Mouse (Mus musculus) forebrain, embryonic 15.5 days (tissue): ENCODE results near the gene Papola. TPM values are rescaled to one million over a fixed set of nuclear protein-coding genes. Genes with fewer than 3 reads are reported as not detected.
"Not testable (repeated sequence)": the region's sequence is repeated elsewhere in the genome, so short reads cannot be mapped to it uniquely, and the experiment has no call there.

Experiments used
- ATAC-seq: fragments of 200-750 bp; cut with Nextera tagmentation; replicated peaks from 2 replicates; pipeline ENCODE4 v1.8.0; 2017; ENCODE audit warnings: mild to moderate bottlenecking, moderate TSS enrichment, moderate library complexity
- H3K27ac ChIP-seq: fragments of 300-500 bp; sonication (generic); replicated peaks from 2 replicates; pipeline ENCODE4 v1.5.1; 2015; ENCODE audit warnings: mild to moderate bottlenecking, inconsistent platforms
- H3K27me3 ChIP-seq: fragments of 300-500 bp; sonication (generic); 2 replicates; pipeline ENCODE4 v1.6.1; 2015; ENCODE audit warnings: inconsistent platforms
- H3K36me3 ChIP-seq: fragments of 300-500 bp; sonication (generic); 2 replicates; pipeline ENCODE4 v1.6.1; 2015; ENCODE audit warnings: mild to moderate bottlenecking, inconsistent platforms
- H3K4me1 ChIP-seq: fragments of 300-500 bp; sonication (generic); 2 replicates; pipeline ENCODE4 v1.6.1; 2015; ENCODE audit warnings: inconsistent platforms
- H3K4me2 ChIP-seq: fragments of 300-500 bp; sonication (generic); replicated peaks from 2 replicates; pipeline ENCODE4 v1.6.1; 2015; ENCODE audit warnings: mild to moderate bottlenecking, inconsistent platforms
- H3K4me3 ChIP-seq: fragments of 300-500 bp; sonication (generic); 2 replicates; pipeline ENCODE4 v1.5.1; 2015; ENCODE audit warnings: mild to moderate bottlenecking, inconsistent platforms
- H3K9ac ChIP-seq: fragments of 300-500 bp; sonication (generic); replicated peaks from 2 replicates; pipeline ENCODE4 v1.6.1; 2015; ENCODE audit warnings: mild to moderate bottlenecking, inconsistent platforms
- H3K9me3 ChIP-seq: fragments of 300-500 bp; sonication (generic); 2 replicates; pipeline ENCODE4 v1.6.1; 2016; ENCODE audit warnings: inconsistent platforms
- WGBS: fragments of 180-500 bp; shearing (Covaris S2); methylation state at CpG from one replicate; pipeline ENCODE4 v1.1.7; 2015; ENCODE audit warnings: mixed read lengths; 5-methylcytosine and 5-hydroxymethylcytosine counted together
- polyA plus RNA-seq: library from polyadenylated mRNA; unstranded; fragments of >200 nt; fragmentation: Nextera tagmentation; extraction: Ambion mirVana; gene quantifications from 2 replicates; pipeline ENCODE4 v1.2.1, GENCODE M21; 2015

Papola gene
- polyA plus RNA-seq, 1 experiment from 2014 or later = 211 TPM

DNA sequence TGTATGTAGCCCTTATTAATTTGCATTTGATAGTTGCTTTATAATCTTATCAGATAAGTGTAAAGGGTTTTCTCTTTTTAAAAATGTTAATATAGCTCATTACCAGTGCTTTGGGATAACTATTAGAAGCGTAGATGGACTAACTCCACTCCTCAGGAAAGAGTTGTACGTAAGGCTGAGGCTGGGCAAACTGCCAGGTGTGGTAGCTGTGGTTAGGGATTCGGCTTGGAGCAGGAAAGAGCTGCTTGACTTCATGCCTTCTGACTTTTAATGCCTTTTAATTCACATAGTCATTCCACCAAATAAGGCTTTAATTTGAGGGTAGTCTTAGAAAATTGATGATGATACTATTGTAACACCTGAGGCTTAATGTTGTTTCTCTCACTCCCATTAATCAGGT lies 24.5 kb downstream of the Papola start:
- Histone ChIP-seq H3K36me3 (peaks cover 64% of the 10 kb centered on the region), H3K4me1 (no peaks in the 10 kb centered on the region), H3K4me3 (no peak overlapping the region), H3K9ac (no peak overlapping the region), H3K27me3 (no peaks in the 10 kb centered on the region), H3K9me3 (no peaks in the 10 kb centered on the region), H3K4me2 (no peak overlapping the region), H3K27ac (no peak overlapping the region)
- no peak for ATAC-seq
- WGBS = 51% methylated on average over 3 of the region's 3 CpGs

DNA sequence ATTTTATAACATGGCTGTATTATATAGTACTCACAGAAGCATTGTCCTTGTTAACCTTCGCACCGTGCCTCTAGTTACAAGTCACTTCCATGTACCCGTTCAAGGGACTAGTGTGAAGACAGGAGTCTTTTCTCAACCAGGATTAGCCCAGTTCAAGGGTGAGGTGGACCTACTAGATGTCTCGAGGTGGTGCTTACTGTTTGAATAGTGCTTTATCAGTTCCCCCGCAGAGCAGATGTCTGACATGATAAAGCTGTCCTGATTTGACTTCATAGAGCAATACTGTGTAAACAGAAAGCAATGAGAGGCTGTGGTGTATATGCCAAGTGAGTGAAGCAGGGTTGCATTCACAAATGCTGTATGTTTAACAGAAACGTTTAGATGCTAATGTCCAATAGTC lies 26.1 kb downstream of the Papola start:
- Histone ChIP-seq H3K9ac (no peak overlapping the region), H3K4me1 (no peaks in the 10 kb centered on the region), H3K9me3 (no peaks in the 10 kb centered on the region), H3K4me3 (no peak overlapping the region), H3K27ac (no peak overlapping the region), H3K36me3 (peaks cover 63% of the 10 kb centered on the region), H3K4me2 (no peak overlapping the region), H3K27me3 (no peaks in the 10 kb centered on the region)
- 89% methylated on average over 6 of the region's 6 CpGs for WGBS
- no peak for ATAC-seq

DNA sequence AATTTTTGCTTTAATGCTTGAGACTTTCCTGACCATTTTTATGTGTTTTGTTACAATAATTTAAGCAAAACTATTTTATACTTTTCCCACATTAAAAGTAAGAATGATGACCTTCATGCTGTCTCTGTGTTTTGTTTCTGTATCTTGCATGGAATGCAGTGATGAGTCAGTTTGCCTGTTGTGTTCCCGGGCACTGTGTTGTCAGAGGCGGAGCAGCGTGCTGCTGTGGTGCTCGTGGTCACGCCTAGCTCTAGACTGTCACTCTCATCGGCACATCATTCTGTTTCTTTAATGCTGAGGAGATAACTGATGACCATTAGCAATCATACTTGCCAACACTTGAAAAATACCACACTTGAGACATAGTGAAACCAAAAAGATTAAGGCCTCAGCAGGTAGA lies 29.5 kb downstream of the Papola start:
- Histone ChIP-seq H3K4me1 (no peaks in the 10 kb centered on the region), H3K4me2 (no peak overlapping the region), H3K9ac (no peak overlapping the region), H3K27me3 (no peaks in the 10 kb centered on the region), H3K36me3 (peaks cover 55% of the 10 kb centered on the region), H3K9me3 (no peaks in the 10 kb centered on the region), H3K4me3 (no peak overlapping the region), H3K27ac (no peak overlapping the region)
- ATAC-seq = no peak
- 93% methylated on average over 6 of the region's 6 CpGs for WGBS

DNA sequence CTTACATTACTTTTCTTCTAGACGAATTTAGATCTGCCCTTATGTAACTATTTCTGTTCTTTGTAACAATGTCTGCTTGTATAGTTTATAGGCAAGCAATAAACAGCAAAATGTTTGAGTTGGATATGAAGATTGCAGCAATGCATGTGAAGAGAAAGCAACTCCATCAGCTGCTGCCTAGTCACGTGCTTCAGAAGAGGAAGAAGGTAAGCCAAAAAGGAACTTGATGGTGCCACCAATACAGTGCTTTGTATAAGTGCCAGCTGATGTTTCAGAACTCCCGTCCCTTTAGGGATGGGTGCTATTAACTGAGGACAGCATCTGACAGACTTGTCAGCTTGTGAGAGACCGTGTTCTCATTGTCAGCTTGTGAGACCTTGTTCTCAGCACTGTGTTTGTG lies 39.0 kb downstream of the Papola start:
- H3K4me3 ChIP-seq = no peak overlapping the region
- ATAC-seq = no peak
- no peak overlapping the region for H3K27ac ChIP-seq
- H3K36me3 ChIP-seq = peaks cover 82% of the 10 kb centered on the region
- no peak overlapping the region for H3K4me2 ChIP-seq
- H3K9me3 ChIP-seq = no peaks in the 10 kb centered on the region
- 87% methylated on average over 4 of the region's 4 CpGs for WGBS
- H3K27me3 ChIP-seq = no peaks in the 10 kb centered on the region
- no peak overlapping the region for H3K9ac ChIP-seq
- no peaks in the 10 kb centered on the region for H3K4me1 ChIP-seq

DNA sequence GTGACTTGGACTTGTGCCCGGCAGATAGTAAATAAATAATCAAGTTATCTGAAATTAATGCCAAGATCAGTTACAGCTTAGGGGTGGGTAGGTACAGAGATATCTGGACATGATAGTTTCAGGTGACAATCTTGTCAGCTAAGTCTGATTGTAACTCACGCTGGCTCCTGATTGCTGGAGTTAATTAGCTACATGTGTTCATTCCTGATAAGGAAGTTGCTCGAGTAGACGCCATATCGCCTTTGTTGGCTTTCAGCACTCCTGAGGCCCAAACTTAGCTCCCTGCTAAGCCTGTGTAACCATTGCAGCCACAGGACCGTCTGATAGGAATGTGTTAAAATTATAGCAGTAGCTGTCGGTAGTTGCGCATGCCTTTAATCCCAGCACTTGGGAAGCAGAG lies 40.2 kb downstream of the Papola start:
- Histone ChIP-seq H3K4me3 (no peak overlapping the region), H3K9ac (no peak overlapping the region), H3K4me1 (no peaks in the 10 kb centered on the region), H3K27ac (no peak overlapping the region), H3K27me3 (no peaks in the 10 kb centered on the region), H3K9me3 (no peaks in the 10 kb centered on the region), H3K4me2 (no peak overlapping the region), H3K36me3 (peaks cover 85% of the 10 kb centered on the region)
- no peak for ATAC-seq
- 92% methylated on average over 8 of the region's 8 CpGs for WGBS

DNA sequence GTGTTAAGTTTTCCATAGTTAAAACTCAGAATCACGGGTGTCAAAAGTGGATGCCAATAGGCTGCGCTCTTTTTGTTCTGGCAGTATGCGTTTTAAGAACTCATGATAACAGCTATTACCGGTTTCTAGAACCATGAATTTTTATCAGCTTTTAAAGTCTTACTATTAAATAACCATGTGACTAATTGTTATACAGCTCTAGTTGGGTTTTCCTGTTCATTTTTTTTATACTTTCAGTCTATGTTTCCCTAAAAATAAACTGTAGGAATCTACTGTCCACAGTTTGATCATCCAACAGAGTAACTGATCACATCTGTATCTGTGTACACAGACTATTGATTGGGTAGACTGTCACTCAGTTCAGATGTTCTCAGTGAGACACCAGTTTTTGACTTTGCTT lies 40.8 kb downstream of the Papola start:
- no peaks in the 10 kb centered on the region for H3K27me3 ChIP-seq
- no peak overlapping the region for H3K4me2 ChIP-seq
- no peak overlapping the region for H3K27ac ChIP-seq
- no peaks in the 10 kb centered on the region for H3K4me1 ChIP-seq
- 92% methylated on average over 4 of the region's 4 CpGs for WGBS
- no peaks in the 10 kb centered on the region for H3K9me3 ChIP-seq
- no peak overlapping the region for H3K4me3 ChIP-seq
- no peak for ATAC-seq
- peaks cover 83% of the 10 kb centered on the region for H3K36me3 ChIP-seq
- no peak overlapping the region for H3K9ac ChIP-seq

DNA sequence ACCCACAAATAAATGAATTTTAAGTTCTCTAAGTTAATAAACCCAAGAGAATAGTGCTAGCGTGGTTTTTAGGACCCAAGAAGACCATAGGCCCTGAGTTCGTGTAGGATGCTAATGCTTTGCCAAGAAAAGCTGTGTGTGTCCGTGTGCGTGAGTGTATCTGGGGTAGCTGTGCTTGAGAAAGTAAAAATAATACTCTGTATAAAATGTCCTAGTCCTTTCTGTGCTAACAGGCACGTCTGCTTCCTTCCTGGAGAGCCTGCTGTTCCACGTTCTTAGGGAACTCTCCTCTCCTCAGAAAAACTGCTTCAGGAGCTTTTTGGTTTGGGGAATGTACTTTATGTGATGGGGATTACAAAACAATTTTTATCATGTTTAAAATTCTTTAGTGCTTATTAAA lies 48.0 kb downstream of the Papola start:
- Histone ChIP-seq H3K27ac (no peak overlapping the region), H3K4me2 (no peak overlapping the region), H3K4me3 (no peak overlapping the region), H3K9ac (no peak overlapping the region), H3K36me3 (peaks cover 57% of the 10 kb centered on the region), H3K9me3 (no peaks in the 10 kb centered on the region), H3K4me1 (0 out of 2 replicates have a peak, but pooled peaks cover 6% of the 10 kb centered on the region), H3K27me3 (no peaks in the 10 kb centered on the region)
- WGBS = 84% methylated on average over 6 of the region's 6 CpGs
- ATAC-seq = no peak

DNA sequence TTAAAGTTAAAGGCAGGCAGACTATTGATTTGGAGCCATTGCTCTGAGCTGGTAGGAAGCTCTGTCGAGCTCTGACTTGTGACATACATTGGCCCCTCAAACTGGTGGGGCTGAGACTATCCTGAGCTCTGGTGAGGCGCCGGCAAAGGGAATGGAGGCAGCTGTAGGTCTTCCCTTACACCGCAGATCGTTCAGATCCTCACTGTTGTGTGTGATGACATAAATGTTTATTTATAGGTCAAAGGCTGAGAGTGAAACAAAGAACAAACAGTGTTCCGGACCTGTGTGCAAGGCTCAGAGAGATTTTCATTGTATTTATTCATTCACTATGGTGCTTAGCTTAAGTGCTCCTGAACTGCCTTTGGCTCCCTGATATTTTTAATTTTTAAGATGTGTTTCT lies 50.4 kb downstream of the Papola start:
- no peak for ATAC-seq
- Histone ChIP-seq H3K9ac (no peak overlapping the region), H3K27ac (no peak overlapping the region), H3K4me2 (no peak overlapping the region), H3K4me3 (no peak overlapping the region), H3K4me1 (peaks cover 12% of the 10 kb centered on the region), H3K9me3 (no peaks in the 10 kb centered on the region), H3K36me3 (peaks cover 42% of the 10 kb centered on the region), H3K27me3 (no peaks in the 10 kb centered on the region)
- WGBS = 70% methylated on average over 6 of the region's 6 CpGs

DNA sequence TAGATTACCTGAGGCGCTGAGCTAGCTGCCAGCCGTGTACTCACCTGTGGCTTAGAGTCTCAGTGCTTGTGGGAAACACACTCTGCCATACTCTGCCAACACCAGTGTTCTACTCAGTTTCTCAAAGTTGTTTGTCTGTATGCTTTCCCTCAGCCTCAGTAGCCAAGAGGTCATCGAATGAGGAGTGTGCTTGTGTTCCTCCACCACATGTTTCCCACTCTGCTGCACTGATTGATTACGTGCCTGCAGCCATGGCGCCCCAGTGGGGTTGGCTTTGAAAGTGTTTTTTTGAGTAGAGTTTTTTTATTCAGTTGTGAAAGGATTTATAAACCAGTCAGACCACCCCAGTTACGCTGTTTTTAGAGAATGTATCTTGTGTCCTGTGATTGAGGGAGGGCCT lies 51.1 kb downstream of the Papola start:
- no peak overlapping the region for H3K9ac ChIP-seq
- H3K4me2 ChIP-seq = no peak overlapping the region
- WGBS = 73% methylated on average over 6 of the region's 6 CpGs
- no peaks in the 10 kb centered on the region for H3K27me3 ChIP-seq
- H3K4me1 ChIP-seq = peaks cover 13% of the 10 kb centered on the region
- no peak overlapping the region for H3K4me3 ChIP-seq
- H3K36me3 ChIP-seq = peaks cover 41% of the 10 kb centered on the region
- no peak for ATAC-seq
- no peaks in the 10 kb centered on the region for H3K9me3 ChIP-seq
- H3K27ac ChIP-seq = no peak overlapping the region

DNA sequence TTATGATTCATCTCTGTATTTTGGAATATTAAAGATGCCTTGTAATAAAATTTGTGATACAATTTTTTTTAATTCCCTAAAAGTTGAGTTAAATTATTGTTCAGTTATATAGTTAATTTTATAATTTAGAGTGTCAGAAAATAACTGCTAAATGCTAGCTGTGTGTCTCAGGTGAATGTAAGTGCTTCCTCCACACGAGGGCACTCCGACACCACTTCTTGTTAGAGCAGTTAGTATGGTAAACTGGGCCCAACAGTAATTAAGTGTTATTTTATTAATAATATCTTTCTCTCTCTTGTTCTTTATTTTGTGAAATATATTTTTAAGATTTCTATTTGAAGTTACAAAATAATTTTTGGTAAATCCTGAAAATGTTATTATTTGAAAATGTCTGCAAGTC lies 51.7 kb downstream of the Papola start:
- Histone ChIP-seq H3K9me3 (no peaks in the 10 kb centered on the region), H3K4me2 (no peak overlapping the region), H3K4me1 (peaks cover 13% of the 10 kb centered on the region), H3K27me3 (no peaks in the 10 kb centered on the region), H3K4me3 (no peak overlapping the region), H3K27ac (no peak overlapping the region), H3K9ac (no peak overlapping the region), H3K36me3 (peaks cover 43% of the 10 kb centered on the region)
- ATAC-seq = no peak
- WGBS = 75% methylated on average over 2 of the region's 2 CpGs

DNA sequence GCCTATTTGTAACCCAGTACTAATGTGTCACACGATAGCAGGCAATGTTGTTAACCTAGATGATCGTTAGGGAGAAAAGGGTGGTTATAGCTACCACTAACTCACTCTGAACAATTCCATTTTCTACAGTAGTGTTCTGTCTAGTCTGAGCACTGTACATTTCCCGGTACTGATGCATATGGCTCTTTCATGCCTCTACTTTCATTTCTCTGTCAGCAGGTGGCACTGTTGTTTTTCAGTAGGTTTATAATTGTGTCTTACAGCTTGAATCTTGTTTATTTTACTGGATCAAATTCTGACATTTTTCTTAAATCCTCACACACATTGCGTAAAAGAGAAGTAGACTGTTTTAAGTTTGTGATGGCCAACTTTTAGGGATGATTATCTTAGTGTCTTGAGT lies 54.6 kb downstream of the Papola start:
- WGBS = 48% methylated on average over 4 of the region's 4 CpGs
- peak overlapping the region; percentile 57 for H3K27ac ChIP-seq
- ATAC-seq = peak; percentile 49; the same call in 1 of the 2 replicates

DNA sequence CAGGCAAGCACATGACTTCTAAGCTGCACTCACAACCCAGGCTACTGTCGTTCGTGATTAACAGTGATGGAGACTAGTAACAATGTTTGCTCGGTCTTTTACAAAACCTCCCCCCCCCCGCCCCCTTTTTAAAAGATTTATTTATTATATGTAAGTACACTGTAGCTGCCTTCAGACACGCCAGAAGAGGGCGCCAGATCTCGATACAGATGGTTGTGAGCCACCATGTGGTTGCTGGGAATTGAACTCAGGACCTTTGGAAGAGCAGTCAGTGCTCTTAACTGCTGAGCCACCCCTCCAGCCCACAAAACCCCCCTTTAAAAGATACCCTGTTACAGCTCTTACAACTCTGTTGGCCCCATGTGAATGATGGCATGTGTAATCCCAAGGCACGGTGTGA lies 56.1 kb downstream of the Papola start:
- ATAC-seq, H3K4me2 ChIP-seq, H3K4me3 ChIP-seq, H3K9me3 ChIP-seq, H3K9ac ChIP-seq, H3K27me3 ChIP-seq: not testable (repeated sequence)
- Histone ChIP-seq H3K27ac (0 out of 2 replicates have a peak overlapping the region, but pooled peaks have one; percentile 45), H3K4me1 (peaks cover 27% of the 10 kb centered on the region), H3K36me3 (peaks cover 26% of the 10 kb centered on the region)
- WGBS = 95% methylated on average over 8 of the region's 8 CpGs

More for the DNA sequence above, 54.6 kb downstream of the Papola start:
- Histone ChIP-seq H3K4me1 (peaks cover 27% of the 10 kb centered on the region), H3K4me3 (no peak overlapping the region), H3K27me3 (no peaks in the 10 kb centered on the region), H3K9me3 (no peaks in the 10 kb centered on the region), H3K9ac (no peak overlapping the region), H3K36me3 (peaks cover 29% of the 10 kb centered on the region), H3K4me2 (no peak overlapping the region)

DNA sequence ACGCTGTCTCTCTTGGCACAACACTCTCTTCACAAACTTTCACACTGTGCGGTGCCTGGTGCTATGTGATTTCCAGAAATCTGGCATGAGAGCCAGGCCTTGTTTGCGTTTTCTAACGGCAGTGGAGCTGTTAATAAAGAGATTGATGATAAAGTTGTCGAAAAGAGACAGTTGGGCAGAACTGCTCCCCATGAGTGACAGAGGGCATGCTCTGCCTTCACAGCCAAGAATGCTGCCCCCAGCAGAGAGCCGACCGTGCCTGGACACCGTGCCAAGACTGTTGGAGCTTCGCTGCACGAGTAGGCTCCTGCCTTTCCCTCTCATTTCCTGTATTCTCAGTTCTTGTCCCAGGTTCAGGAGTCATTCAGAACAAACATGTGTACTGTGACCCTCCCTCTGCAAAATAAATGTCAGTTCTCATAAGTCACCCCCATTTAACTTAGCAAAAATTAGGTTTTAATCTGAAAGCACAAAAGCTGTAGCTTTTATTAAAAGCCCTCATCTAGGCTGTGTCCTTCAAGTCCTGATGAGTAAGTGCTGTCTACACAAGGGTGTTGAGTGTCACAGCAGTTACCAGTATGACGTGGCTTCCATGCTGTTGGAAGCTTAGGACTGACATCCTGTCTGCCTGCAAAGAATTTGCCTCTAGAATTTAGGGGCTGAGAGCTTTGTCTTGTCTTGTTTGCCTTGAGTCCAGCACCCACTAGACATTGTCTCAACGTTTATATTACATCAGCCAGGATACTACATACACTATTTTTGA lies 58.9 kb downstream of the Papola start:
- Histone ChIP-seq H3K9ac (no peak overlapping the region), H3K27me3 (no peaks in the 10 kb centered on the region), H3K9me3 (no peaks in the 10 kb centered on the region), H3K36me3 (peaks cover 14% of the 10 kb centered on the region), H3K4me2 (no peak overlapping the region), H3K4me1 (peaks cover 24% of the 10 kb centered on the region), H3K4me3 (no peak overlapping the region), H3K27ac (peak overlapping the region; percentile 44)
- ATAC-seq = no peak
- WGBS = 31% methylated on average over 12 of the region's 12 CpGs
